Mouse (Mus musculus) midbrain, postnatal 0 days (tissue): ENCODE measurements at regions not wholly inside any gene's neighbourhood (a gene's known extent, or its start where the extent isn't known, plus 50 kb on each side); places are given as distances from the start of the nearest gene placed in this dataset.

Experiments
- ATAC-seq: fragments of 200-750 bp; cut with Nextera tagmentation; 2 replicates; pipeline ENCODE4 v1.8.0; 2017; ENCODE audit warnings: moderate number of reproducible peaks, mild to moderate bottlenecking, moderate TSS enrichment, moderate library complexity; ENCODE audit not compliant: low FRiP score
- DNase-seq: peaks from one replicate; pipeline ENCODE4 v3.0.0-alpha.2; 2015; ENCODE audit warnings: low spot score
- H3K27ac ChIP-seq: fragments of 300-500 bp; sonication (generic); 2 replicates; pipeline ENCODE4 v1.5.1; 2014; ENCODE audit warnings: low read depth, mild to moderate bottlenecking, low read length, mixed read lengths
- H3K27me3 ChIP-seq: fragments of 300-500 bp; sonication (generic); 2 replicates; pipeline ENCODE4 v1.6.1; 2014; ENCODE audit warnings: low read length, control low read depth, mixed read lengths; ENCODE audit not compliant: insufficient read depth
- H3K36me3 ChIP-seq: fragments of 300-500 bp; sonication (generic); 2 replicates; pipeline ENCODE4 v1.6.1; 2014; ENCODE audit warnings: low read length, control low read depth, mixed read lengths; ENCODE audit not compliant: insufficient read depth
- H3K4me1 ChIP-seq: fragments of 300-500 bp; sonication (generic); 2 replicates; pipeline ENCODE4 v1.6.1; 2014; ENCODE audit warnings: mild to moderate bottlenecking, control low read depth, antibody characterized with exemption, low read length, mixed read lengths; ENCODE audit not compliant: insufficient read depth
- H3K4me2 ChIP-seq: fragments of 300-500 bp; sonication (generic); 2 replicates; pipeline ENCODE4 v1.6.1; 2014; ENCODE audit warnings: low read depth, mild to moderate bottlenecking, low read length, mixed read lengths; ENCODE audit not compliant: poor library complexity, severe bottlenecking
- H3K4me3 ChIP-seq: fragments of 300-500 bp; sonication (generic); 2 replicates; pipeline ENCODE4 v1.5.1; 2014; ENCODE audit warnings: low read depth, mild to moderate bottlenecking, low read length, moderate library complexity
- H3K9ac ChIP-seq: fragments of 300-500 bp; sonication (generic); replicated peaks from 2 replicates; pipeline ENCODE4 v1.6.1; 2014; ENCODE audit warnings: mild to moderate bottlenecking, low read length, moderate library complexity, mixed read lengths; ENCODE audit not compliant: poor library complexity, severe bottlenecking
- H3K9me3 ChIP-seq: fragments of 300-500 bp; sonication (generic); 2 replicates; pipeline ENCODE4 v1.6.1; 2016; ENCODE audit warnings: low read length, control low read depth
- CTCF ChIP-seq: IDR thresholded peaks from 2 replicates; pipeline ENCODE4 v1.5.1; 2016; ENCODE audit warnings: antibody characterized with exemption, mild to moderate bottlenecking
- WGBS: fragments of 180-500 bp; shearing (Covaris S2); extraction: QIAGEN DNeasy Blood & Tissue Kit; methylation state at CpG from one replicate; pipeline ENCODE4 v1.1.7; 2014; 5-methylcytosine and 5-hydroxymethylcytosine counted together

DNA sequence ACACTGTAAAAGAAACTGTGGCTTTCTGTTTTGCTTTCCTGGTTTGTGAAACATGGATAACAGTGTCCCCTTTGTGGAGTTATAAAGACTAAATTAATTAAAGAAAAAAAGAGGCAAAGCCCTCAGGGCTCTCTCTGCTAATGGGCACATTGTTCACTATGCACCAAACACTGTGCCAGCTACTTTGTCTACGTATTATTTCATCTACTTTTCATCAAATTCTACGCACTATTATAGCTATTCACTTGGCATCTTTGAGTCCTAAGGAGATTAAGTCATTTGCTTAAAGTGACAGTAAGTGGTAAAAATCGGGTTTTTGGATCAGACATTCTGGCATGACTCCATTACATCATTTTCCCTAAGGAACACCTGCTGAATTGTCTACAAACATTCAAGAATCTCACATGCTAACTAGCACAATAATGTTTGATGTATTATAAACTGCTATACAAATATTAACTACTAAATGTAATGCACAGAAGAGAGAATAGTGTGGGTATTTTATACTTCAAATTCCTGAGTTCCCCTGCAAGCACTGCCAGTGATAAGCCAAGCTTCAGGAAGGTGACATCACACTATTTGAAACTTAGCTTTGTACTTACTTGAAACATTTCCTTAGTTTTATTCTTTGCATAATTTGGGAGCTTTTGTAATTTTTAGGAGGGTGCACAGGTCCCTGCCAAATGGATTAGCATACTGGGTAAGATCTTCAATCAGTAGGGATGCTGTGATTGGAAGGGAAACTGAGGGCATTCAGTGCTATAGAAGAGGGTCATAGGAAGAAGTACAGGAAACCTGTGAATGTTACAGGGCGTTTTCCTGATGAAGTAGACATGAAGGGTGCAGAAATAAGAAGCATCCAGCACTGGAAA is 504.7 kb upstream of the Sel1l start:
- ATAC-seq: no peak
- Histone ChIP-seq H3K27me3 (no peaks in the 10 kb centered on the region), H3K4me1 (no peaks in the 10 kb centered on the region), H3K27ac (no peak overlapping the region), H3K4me3 (no peak overlapping the region), H3K9me3 (no peaks in the 10 kb centered on the region), H3K9ac (no peak overlapping the region), H3K4me2 (no peak overlapping the region), H3K36me3 (no peaks in the 10 kb centered on the region)
- DNase-seq: no peak
- no peak for TF ChIP-seq CTCF
- 51% methylated on average over 4 of the region's 4 CpGs for WGBS

DNA sequence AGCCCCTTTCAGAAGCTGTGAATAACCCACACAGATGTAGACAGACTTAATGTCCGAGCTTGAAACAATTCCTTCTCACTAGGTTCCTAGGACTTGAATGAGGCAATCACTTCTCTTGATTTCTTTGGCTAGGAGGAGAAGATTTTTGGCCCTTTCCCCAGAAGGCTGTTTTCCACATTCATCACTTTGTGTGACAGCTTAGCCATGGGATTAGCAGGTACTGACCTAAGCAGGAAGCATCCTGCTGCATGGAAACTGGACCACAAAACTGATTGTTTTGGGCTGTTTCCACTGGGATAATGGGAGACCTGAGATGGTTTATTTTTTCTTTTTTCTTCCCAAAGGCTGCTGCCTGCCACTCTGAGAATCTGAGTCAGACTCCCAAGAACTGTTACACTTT is 469.3 kb upstream of the Sel1l start:
- no peak overlapping the region for H3K4me3 ChIP-seq
- H3K27me3 ChIP-seq: no peaks in the 10 kb centered on the region
- H3K36me3 ChIP-seq: no peaks in the 10 kb centered on the region
- H3K4me1 ChIP-seq: no peaks in the 10 kb centered on the region
- DNase-seq (no peak), ATAC-seq (no peak)
- H3K9ac ChIP-seq: no peak overlapping the region
- WGBS: 60% methylated on average over 1 of the region's 1 CpGs
- no peak overlapping the region for H3K27ac ChIP-seq
- H3K9me3 ChIP-seq: no peaks in the 10 kb centered on the region
- no peak for TF ChIP-seq CTCF
- H3K4me2 ChIP-seq: no peak overlapping the region

DNA sequence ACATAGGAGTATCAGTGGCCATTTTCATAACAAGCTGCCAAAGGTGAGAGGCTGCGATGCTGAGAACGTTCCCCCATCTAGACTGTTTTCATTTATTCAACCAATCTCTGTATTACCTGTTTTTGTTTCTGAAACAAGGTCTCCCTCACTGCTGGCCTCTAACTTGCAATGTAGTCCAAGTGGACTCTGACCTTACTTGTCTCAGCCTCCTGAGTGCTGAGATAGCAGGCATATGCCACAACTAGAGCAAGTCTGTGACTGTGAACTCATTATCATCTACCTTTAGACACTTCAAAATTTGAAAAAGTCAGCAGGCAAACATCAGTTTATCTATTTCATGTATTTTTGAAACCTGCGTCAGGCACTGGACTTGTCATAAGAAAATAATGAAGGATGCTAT is 468.7 kb upstream of the Sel1l start:
- H3K9me3 ChIP-seq: no peaks in the 10 kb centered on the region
- no peaks in the 10 kb centered on the region for H3K36me3 ChIP-seq
- H3K27ac ChIP-seq: no peak overlapping the region
- WGBS: 90% methylated on average over 3 of the region's 3 CpGs
- ATAC-seq (no peak), DNase-seq (no peak)
- no peak overlapping the region for H3K4me2 ChIP-seq
- no peaks in the 10 kb centered on the region for H3K4me1 ChIP-seq
- no peak overlapping the region for H3K4me3 ChIP-seq
- TF ChIP-seq CTCF: no peak
- no peaks in the 10 kb centered on the region for H3K27me3 ChIP-seq
- no peak overlapping the region for H3K9ac ChIP-seq

DNA sequence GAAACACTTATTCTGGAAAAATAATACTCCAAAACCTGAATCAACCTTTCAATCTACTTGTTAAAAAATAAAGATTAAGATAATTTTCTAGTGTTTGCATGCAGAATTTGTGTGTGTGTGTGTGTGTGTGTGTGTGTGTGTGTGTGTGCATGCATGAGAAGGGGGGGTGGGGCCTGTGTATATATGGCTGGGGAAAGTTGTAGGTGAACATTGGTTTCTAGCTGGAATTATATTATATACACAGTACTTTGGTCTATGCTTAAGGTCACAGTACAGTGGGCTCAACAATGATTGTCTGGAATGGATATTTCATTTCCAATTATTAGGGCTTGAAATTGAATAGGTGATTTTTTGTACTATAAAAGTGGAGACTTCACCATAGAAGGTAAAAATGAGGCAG is 467.3 kb upstream of the Sel1l start:
- Histone ChIP-seq H3K9ac (no peak overlapping the region), H3K27me3 (no peaks in the 10 kb centered on the region), H3K9me3 (no peaks in the 10 kb centered on the region), H3K4me2 (no peak overlapping the region), H3K4me1 (no peaks in the 10 kb centered on the region), H3K36me3 (no peaks in the 10 kb centered on the region), H3K4me3 (no peak overlapping the region), H3K27ac (no peak overlapping the region)
- ATAC-seq: no peak
- no peak for TF ChIP-seq CTCF
- no peak for DNase-seq

DNA sequence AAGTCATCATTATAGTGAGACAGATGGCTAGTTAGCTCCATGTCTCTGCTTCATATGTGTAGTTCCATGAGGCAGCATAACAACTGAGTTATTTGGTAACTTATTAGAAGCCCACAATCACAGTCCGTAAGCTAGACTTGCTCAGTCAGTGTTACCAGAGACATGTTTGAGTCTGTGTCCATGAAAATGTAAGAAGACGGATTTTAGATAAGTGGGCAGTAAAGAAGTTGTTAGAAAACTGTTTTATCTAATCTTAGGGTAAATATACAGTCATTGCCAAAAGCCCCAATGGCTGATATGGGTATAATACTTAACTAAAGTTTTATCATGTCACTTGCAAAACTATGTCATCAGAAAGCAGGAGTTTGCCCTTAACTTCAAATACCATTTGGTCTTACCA is 466.9 kb upstream of the Sel1l start:
- no peak for DNase-seq

DNA sequence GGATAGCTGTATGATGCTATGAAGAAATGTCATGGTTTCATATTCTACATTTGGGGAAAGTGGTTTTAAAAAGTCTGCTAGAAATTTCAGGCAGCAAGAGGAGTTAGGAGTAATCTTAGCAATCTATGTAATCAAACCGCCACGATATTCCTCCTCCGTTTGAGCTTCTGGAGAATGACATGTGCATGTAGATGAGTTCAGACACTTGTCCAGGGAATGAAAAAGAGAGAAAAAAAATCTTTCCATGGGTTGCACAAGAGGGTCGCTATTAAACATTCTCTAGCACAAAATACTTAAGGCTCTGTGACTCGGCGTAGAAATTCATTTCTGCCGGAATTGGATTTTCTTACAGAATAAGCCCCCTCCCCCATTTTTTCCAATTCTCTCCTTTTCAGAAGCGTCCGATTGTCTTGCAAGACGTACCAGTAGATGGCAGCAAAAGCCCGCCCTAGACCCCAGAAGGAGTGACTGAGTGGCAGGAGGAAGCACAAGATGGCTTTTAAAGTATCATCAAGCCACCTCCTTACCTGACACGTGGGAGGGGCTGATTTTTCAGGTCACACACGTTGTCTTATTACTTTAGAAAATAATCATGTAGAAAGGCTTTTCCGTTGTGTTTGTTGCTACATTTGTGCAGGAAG is 454.1 kb upstream of the Sel1l start:
- no peaks in the 10 kb centered on the region for H3K36me3 ChIP-seq
- H3K4me2 ChIP-seq: peak overlapping the region; percentile 39
- peak; percentile 71; the same call in 1 of the 2 replicates for ATAC-seq
- H3K9me3 ChIP-seq: no peaks in the 10 kb centered on the region
- H3K27me3 ChIP-seq: no peaks in the 10 kb centered on the region
- peak overlapping the region; percentile 14; the same call in 1 of the 2 replicates for H3K4me3 ChIP-seq
- no peak overlapping the region for H3K27ac ChIP-seq
- 10% methylated on average over 14 of the region's 14 CpGs for WGBS
- peak; percentile 96 for TF ChIP-seq CTCF
- no peak overlapping the region for H3K9ac ChIP-seq
- DNase-seq: peak; percentile 90
- no peaks in the 10 kb centered on the region for H3K4me1 ChIP-seq

More for the DNA sequence above, 466.9 kb upstream of the Sel1l start:
- ATAC-seq: no peak
- H3K4me2 ChIP-seq: no peak overlapping the region
- no peak overlapping the region for H3K9ac ChIP-seq
- H3K27ac ChIP-seq: no peak overlapping the region
- no peaks in the 10 kb centered on the region for H3K4me1 ChIP-seq
- TF ChIP-seq CTCF: no peak
- H3K36me3 ChIP-seq: no peaks in the 10 kb centered on the region
- H3K9me3 ChIP-seq: no peaks in the 10 kb centered on the region
- H3K4me3 ChIP-seq: no peak overlapping the region
- WGBS: 95% methylated on average over 2 of the region's 2 CpGs
- H3K27me3 ChIP-seq: no peaks in the 10 kb centered on the region
